Mouse (Mus musculus): ENCODE measurements around the gene Insl3. TPM values are rescaled to one million over a fixed set of nuclear protein-coding genes. Genes with fewer than 3 reads are reported as not detected.

Insl3 gene
- total and polyA plus RNA-seq, 3 experiments, result 0.54 to 4.4 TPM; not detected in 1

- Histone ChIP-seq H3K36me3 (ENCODE audit: control insufficient read depth in 1 of 2, insufficient read depth in 2 of 2, low read length in 2 of 2) (peaks cover 0 to 4% of the 10 kb centered on the region in 2 experiments; a peak in 1 of 4 replicates), H3K27ac (ENCODE audit: control insufficient read depth, low read depth, low read length) (peak within 1 kb of the TSS; percentile 69), H3K4me3 (ENCODE audit: control insufficient read depth in 1 of 2, insufficient read depth in 1 of 2, low read depth in 2 of 2, low read length in 2 of 2) (peak within 1 kb of the TSS; percentile 68 to 85), H3K4me1 (ENCODE audit: control insufficient read depth in 1 of 2, insufficient read depth in 2 of 2, low read length in 2 of 2) (peaks cover 2 to 13% of the 10 kb centered on the region in 2 experiments; a peak in 2 of 4 replicates), H3K9me3 (replicated peaks; ENCODE audit: insufficient read depth, low read length) (no peaks in the 10 kb centered on the region), H3K9ac (ENCODE audit: control insufficient read depth, low read depth, low read length, poor library complexity, severe bottlenecking) (peak within 1 kb of the TSS; percentile 96), H3K27me3 (ENCODE audit: control insufficient read depth in 1 of 2, insufficient read depth in 2 of 2, low read length in 2 of 2) (no peaks in the 10 kb centered on the region), H3K79me2 (ENCODE audit: control insufficient read depth, insufficient read depth, low read length, poor library complexity) (peaks cover 1% of the 10 kb centered on the region; the same call in 1 of the 2 replicates)
- peak; percentile 83 for DNase-seq (ENCODE audit: low read depth, low spot score)
- TF ChIP-seq ZMIZ1 (IDR thresholded peaks at IDR 0.05; ENCODE audit: low read depth, low read length) (peak; percentile 55; the same call in 1 of the 2 replicates), ZNF384 (IDR thresholded peaks at IDR 0.05; ENCODE audit: low read depth, low read length) (peak; percentile 68; the same call in 1 of the 2 replicates), CTCF (IDR thresholded peaks at IDR 0.05 in 2 of 3, conservative IDR thresholded peaks at IDR 0.05 in 1 of 3; ENCODE audit: control insufficient read depth in 1 of 3, insufficient read depth in 1 of 3, low read depth in 2 of 3, low read length in 3 of 3, poor library complexity in 1 of 3, severe bottlenecking in 1 of 3) (no peak), JUND (IDR thresholded peaks at IDR 0.05; ENCODE audit: low read depth, low read length) (no peak), SIN3A (IDR thresholded peaks at IDR 0.05; ENCODE audit: low read length) (peak; percentile 68), SMC3 (IDR thresholded peaks at IDR 0.05; ENCODE audit: low read depth, low read length) (no peak), USF1 (IDR thresholded peaks at IDR 0.05; ENCODE audit: low read depth, low read length) (peak; percentile 29; the same call in 1 of the 2 replicates), TCF12 (IDR thresholded peaks at IDR 0.05; ENCODE audit: low read depth, low read length) (peak; percentile 37; the same call in 1 of the 2 replicates), NELFE (IDR thresholded peaks at IDR 0.05; ENCODE audit: low read depth, low read length) (peak; percentile 67), ZC3H11A (IDR thresholded peaks at IDR 0.05; ENCODE audit: low read depth, low read length) (no peak), ELF1 (IDR thresholded peaks at IDR 0.05; ENCODE audit: low read depth, low read length) (0 out of 2 replicates have a peak, but pooled peaks have one; percentile 9), POLR2A (IDR thresholded peaks at IDR 0.05; ENCODE audit: control insufficient read depth in 1 of 2, insufficient read depth in 1 of 2, low read depth in 1 of 2, low read length in 2 of 2, poor library complexity in 1 of 2) (peak; percentile 67 to 70; a peak in 3 of 4 replicates), CHD2 (IDR thresholded peaks at IDR 0.05; ENCODE audit: low read length) (no peak), MAFK (IDR thresholded peaks at IDR 0.05; ENCODE audit: borderline replicate concordance, low read depth, low read length) (no peak), MAX (IDR thresholded peaks at IDR 0.05; ENCODE audit: low read length) (0 out of 2 replicates have a peak, but pooled peaks have one; percentile 40), NRF1 (IDR thresholded peaks at IDR 0.05; ENCODE audit: insufficient read depth, low read depth, low read length, poor library complexity, severe bottlenecking) (peak; percentile 84), POLR2AphosphoS2 (IDR thresholded peaks at IDR 0.05; ENCODE audit: low read length) (0 out of 2 replicates have a peak, but pooled peaks have one; percentile 32), GABPA (IDR thresholded peaks at IDR 0.05; ENCODE audit: low read depth, low read length) (no peak), MAZ (IDR thresholded peaks at IDR 0.05; ENCODE audit: low read depth, low read length) (0 out of 2 replicates have a peak, but pooled peaks have one; percentile 71), HCFC1 (IDR thresholded peaks at IDR 0.05; ENCODE audit: low read depth, low read length) (peak; percentile 50; the same call in 1 of the 2 replicates)
These were observed 12.8 kb upstream of the Insl3 start, which contains the start of gene Jak3 for GRCm38 (mm10) chr8:71676020-71676741. Gene Jak3 (plus strand): TSS chr8:71676296.
